Mouse (Mus musculus): Measurements from ENCODE around the gene Psmb6. TPM values are rescaled to one million over a fixed set of nuclear protein-coding genes. Genes with fewer than 3 reads are reported as not detected.
A peak's percentile ranks its signal among the peaks of the same experiment; 100 is the strongest.
"Not testable (repeated sequence)": the region's sequence is repeated elsewhere in the genome, so short reads cannot be mapped to it uniquely, and the experiment has no call there.

Psmb6 gene
- polyA plus RNA-seq, 1 experiment = 27.3 TPM

DNA sequence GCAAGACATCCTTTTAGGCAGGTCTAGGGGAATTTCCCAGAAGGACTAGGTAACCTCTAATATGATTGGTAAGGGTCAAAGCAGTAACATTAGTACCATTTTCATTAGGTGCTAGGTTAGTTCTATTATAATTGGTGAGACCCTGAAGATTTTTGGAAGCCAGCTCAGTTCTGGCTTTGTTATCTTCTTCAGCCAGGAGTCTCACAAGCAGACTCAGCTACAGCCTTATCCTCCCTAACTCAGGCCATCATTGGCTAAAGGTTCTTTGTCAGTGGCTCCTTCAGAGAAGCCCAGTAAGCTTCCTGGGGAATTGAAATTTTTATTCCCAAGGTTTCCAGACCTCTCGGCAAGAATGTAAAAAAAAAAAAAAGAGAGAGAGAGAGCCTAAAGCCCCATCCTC is 6.7 kb upstream of the Psmb6 start:
- no peak for TF ChIP-seq TAL1 (IDR thresholded peaks at IDR 0.05; ENCODE audit: low read length)
- no peak for TF ChIP-seq GATA1 (IDR thresholded peaks at IDR 0.05; ENCODE audit: low read length)
- H3K27me3 ChIP-seq (ENCODE audit: control insufficient read depth) = peaks cover 20% of the 10 kb centered on the region
- peaks cover 35% of the 10 kb centered on the region for H3K4me1 ChIP-seq (ENCODE audit: control insufficient read depth)
- no peak overlapping the region for H3K4me3 ChIP-seq (replicated peaks)
- no peaks in the 10 kb centered on the region for H3K36me3 ChIP-seq (ENCODE audit: control insufficient read depth)
- no peaks in the 10 kb centered on the region for H3K9me3 ChIP-seq (ENCODE audit: control insufficient read depth, low read length)

DNA sequence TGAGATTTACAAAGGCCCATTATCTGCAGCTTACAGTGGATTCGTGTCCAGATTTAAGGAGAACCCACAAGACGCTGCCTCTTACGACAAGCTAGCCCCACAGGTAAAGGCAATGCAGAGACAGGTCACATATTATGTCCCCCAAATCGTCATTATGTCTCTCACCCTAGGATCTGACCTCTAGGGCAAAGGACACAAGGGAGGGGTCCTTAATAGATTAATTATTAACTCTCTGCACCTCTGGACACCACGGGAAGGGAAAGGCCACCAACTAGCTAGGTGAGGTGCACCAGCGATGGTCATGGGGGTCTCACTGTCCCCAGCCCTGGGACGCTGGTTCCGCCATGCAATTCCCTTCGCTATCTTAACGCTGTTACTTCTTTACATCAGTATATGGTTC is 6.2 kb upstream of the Psmb6 start, which contains the start of gene Gltpd2:
TSS of gene Gltpd2 (plus strand) at position 274 of the 400 bp plus-strand sequence.
- H3K27me3 ChIP-seq (ENCODE audit: control insufficient read depth) = peaks cover 20% of the 10 kb centered on the region
- peaks cover 35% of the 10 kb centered on the region for H3K4me1 ChIP-seq (ENCODE audit: control insufficient read depth)
- H3K4me3 ChIP-seq (replicated peaks) = peak within 1 kb of the TSS; percentile 43
- TF ChIP-seq GATA1 (IDR thresholded peaks at IDR 0.05; ENCODE audit: low read length) (no peak), TAL1 (IDR thresholded peaks at IDR 0.05; ENCODE audit: low read length) (no peak)
- no peaks in the 10 kb centered on the region for H3K36me3 ChIP-seq (ENCODE audit: control insufficient read depth)
- no peaks in the 10 kb centered on the region for H3K9me3 ChIP-seq (ENCODE audit: control insufficient read depth, low read length)

DNA sequence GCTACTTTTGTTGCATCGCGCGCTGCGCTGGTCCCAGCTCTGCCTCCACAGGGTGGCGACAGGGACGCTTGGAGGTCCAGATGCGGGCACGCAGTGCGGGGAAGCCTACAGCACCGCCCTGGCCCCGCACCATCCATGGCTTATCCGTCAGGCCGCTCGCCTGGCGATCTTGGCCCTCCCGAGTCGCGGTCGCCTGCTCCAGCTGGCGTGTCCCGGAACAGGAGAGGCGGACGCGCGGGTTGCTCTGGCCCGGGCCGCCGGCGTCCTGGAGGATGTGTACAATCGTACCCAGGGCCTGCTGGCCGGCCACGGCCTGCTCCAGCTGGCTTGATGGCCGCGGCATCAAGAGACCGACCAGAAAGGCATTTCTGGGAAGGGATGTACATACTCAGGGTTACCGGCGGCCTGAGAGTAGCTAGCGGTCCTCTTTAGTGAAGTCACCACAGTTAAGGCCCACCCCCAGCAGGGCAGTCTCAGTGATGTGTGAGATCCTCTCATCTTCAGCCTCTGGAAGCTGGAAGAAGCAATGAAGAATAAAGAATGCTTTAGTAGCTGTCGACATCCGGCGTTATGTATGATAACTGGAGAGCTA is 4.9 kb upstream of the Psmb6 start:
- Histone ChIP-seq H3K4me1 (ENCODE audit: control insufficient read depth) (peaks cover 39% of the 10 kb centered on the region), H3K4me3 (replicated peaks) (peak overlapping the region; percentile 43), H3K27me3 (ENCODE audit: control insufficient read depth) (peaks cover 18% of the 10 kb centered on the region), H3K9me3 (ENCODE audit: control insufficient read depth, low read length) (no peaks in the 10 kb centered on the region), H3K36me3 (ENCODE audit: control insufficient read depth) (no peaks in the 10 kb centered on the region)
- TF ChIP-seq TAL1 (IDR thresholded peaks at IDR 0.05; ENCODE audit: low read length) = no peak
- no peak for TF ChIP-seq GATA1 (IDR thresholded peaks at IDR 0.05; ENCODE audit: low read length)

DNA sequence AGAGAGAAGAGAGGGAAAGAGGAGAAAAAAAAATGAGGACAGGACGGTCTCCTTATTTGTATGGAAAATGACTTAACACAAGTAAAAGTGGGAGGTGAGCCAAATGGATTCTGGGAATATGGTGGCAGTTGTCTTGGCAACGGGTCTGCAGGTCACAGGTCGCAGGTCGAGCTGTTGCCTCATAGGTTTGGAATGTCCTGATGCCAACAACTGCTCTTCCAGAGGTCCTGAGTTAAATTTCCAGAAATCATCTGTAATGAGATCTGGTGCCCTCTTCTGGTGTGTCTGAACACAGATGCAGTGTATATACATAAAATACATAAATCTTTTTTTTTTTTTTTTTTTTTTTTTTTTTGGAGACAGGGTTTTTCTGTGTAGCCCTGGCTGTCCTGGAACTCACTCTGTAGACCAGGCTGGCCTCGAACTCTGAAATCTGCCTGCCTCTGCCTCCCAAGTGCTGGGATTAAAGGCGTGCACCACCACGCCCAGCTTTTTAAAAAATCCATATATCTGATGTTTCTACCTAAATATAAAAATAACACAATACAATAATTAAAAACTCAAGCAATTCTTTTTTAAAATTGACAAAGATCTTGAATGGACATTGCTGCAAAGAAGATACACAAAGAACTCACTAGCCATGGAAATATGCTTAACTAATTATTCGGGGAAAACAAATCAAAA is 1.7 kb upstream of the Psmb6 start:
- peaks cover 26% of the 10 kb centered on the region for H3K36me3 ChIP-seq (ENCODE audit: control insufficient read depth)
- H3K4me1 ChIP-seq (ENCODE audit: control insufficient read depth) = peaks cover 45% of the 10 kb centered on the region
- H3K4me3 ChIP-seq (replicated peaks); H3K9me3 ChIP-seq (ENCODE audit: control insufficient read depth, low read length): not testable (repeated sequence)
- peaks cover 18% of the 10 kb centered on the region for H3K27me3 ChIP-seq (ENCODE audit: control insufficient read depth)

DNA sequence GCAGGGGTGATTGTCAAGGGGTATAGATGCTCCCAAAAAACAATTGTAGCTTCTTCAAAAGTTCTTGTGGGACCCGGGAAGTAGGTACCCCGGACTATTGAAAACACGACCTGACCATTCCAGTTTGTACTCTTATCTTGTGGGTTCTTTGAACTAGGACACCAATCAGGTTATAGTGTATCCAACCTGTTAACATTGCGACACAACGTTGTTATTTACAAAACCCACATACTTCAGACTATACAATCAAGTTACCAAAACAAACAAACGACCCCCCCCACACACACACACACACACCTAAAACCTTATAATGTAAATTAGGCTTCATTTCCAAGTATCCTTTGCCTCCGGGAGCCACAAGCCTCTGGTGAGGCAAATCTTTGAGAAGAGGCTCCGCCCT is 385 bp upstream of the Psmb6 start:
- Histone ChIP-seq H3K27me3 (ENCODE audit: control insufficient read depth) (peaks cover 13% of the 10 kb centered on the region), H3K9me3 (ENCODE audit: control insufficient read depth, low read length) (no peaks in the 10 kb centered on the region), H3K4me1 (ENCODE audit: control insufficient read depth) (peaks cover 32% of the 10 kb centered on the region), H3K36me3 (ENCODE audit: control insufficient read depth) (peaks cover 35% of the 10 kb centered on the region), H3K4me3 (replicated peaks) (peak overlapping the region; percentile 69)
- TF ChIP-seq GATA1 (IDR thresholded peaks at IDR 0.05; ENCODE audit: low read length) = no peak
- TF ChIP-seq TAL1 (IDR thresholded peaks at IDR 0.05; ENCODE audit: low read length) = no peak

DNA sequence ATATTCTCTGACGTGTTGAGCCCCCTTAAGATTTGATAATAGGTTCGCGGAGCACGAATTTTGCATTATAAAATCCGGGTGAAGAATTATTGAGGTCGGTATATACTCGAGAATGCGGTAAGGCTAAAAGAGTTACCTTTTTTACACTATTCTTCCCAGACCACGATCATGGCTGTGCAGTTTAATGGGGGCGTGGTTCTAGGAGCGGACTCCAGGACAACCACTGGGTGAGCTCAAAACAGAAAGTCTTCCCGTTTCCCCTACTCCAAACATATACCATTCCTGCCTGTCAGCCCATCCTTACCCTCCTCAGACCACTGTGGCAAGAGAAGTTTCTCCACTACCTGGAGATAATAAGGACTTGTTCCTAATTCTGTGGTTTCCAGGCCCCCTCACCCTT is 559 bp downstream of the Psmb6 start:
- Histone ChIP-seq H3K9me3 (ENCODE audit: control insufficient read depth, low read length) (no peaks in the 10 kb centered on the region), H3K36me3 (ENCODE audit: control insufficient read depth) (peaks cover 35% of the 10 kb centered on the region), H3K27me3 (ENCODE audit: control insufficient read depth) (peaks cover 4% of the 10 kb centered on the region), H3K4me1 (ENCODE audit: control insufficient read depth) (peaks cover 22% of the 10 kb centered on the region), H3K4me3 (replicated peaks) (peak overlapping the region; percentile 69)
- TF ChIP-seq GATA1 (IDR thresholded peaks at IDR 0.05; ENCODE audit: low read length) (no peak), TAL1 (IDR thresholded peaks at IDR 0.05; ENCODE audit: low read length) (no peak)

DNA sequence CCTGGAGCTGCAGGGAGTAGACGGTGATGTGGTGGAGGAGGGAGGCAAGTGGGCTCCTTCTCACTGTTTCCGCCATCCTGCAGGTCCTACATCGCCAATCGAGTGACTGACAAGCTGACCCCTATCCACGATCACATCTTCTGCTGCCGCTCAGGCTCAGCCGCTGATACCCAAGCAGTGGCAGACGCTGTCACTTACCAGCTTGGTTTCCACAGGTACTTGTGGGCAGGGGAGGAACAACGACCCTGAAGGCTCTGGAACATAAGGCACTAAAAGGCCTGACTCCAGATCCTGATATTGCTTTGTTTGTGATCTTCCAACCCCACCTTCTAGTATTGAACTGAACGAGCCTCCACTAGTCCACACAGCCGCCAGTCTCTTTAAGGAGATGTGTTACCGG is 1.0 kb downstream of the Psmb6 start:
- Histone ChIP-seq H3K4me3 (replicated peaks) (peak overlapping the region; percentile 69), H3K27me3 (ENCODE audit: control insufficient read depth) (peaks cover 2% of the 10 kb centered on the region; the same call in 1 of the 2 replicates)
- TF ChIP-seq TAL1 (IDR thresholded peaks at IDR 0.05; ENCODE audit: low read length) = no peak
- TF ChIP-seq GATA1 (IDR thresholded peaks at IDR 0.05; ENCODE audit: low read length) = no peak

DNA sequence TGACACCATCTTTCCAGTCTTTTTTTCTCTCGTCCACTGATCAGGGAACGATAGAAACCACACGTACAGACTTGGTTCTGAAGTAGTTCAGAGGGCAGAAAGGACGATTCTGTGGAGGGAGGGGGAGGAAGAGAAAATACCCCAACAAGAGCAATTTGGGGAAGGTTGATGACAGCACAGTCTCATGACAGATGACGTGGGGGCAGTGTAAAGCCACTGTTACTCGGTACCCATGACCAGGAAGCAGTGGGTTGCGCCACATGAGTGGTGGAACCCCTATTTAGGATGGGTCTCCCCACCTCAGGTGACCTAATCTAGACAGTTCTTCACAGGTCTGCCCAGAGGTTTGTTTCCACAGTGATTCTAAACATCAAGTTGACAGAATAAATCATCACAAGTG is 3.4 kb downstream of the Psmb6 start:
- H3K4me1 ChIP-seq (ENCODE audit: control insufficient read depth) = peaks cover 21% of the 10 kb centered on the region

More for the DNA sequence above, 1.0 kb downstream of the Psmb6 start:
- no peaks in the 10 kb centered on the region for H3K9me3 ChIP-seq (ENCODE audit: control insufficient read depth, low read length)
- H3K4me1 ChIP-seq (ENCODE audit: control insufficient read depth) = peaks cover 21% of the 10 kb centered on the region
- peaks cover 35% of the 10 kb centered on the region for H3K36me3 ChIP-seq (ENCODE audit: control insufficient read depth)

DNA sequence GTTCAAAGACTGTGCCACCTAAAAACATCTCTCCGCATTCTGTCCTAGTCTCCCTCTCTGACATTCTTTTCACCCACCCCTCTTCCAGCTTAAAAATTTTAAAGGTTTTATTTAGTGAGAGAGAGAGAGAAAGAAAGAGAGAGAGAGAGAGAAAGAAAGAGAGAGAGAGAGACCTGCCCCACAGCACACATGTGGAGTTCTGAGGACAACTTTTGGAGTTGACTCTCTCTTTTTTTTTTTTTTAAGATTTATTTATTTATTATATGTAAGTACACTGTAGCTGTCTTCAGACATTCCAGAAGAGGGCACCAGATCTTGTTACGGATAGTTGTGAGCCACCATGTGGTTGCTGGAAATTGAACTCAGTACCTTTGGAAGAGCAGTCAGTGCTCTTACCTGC is 5.9 kb downstream of the Psmb6 start:
- Histone ChIP-seq H3K4me1 (ENCODE audit: control insufficient read depth) (peaks cover 11% of the 10 kb centered on the region), H3K36me3 (ENCODE audit: control insufficient read depth) (peaks cover 33% of the 10 kb centered on the region)
- H3K9me3 ChIP-seq (ENCODE audit: control insufficient read depth, low read length); H3K4me3 ChIP-seq (replicated peaks); H3K27me3 ChIP-seq (ENCODE audit: control insufficient read depth): not testable (repeated sequence)

More for the DNA sequence above, 3.4 kb downstream of the Psmb6 start:
- Histone ChIP-seq H3K9me3 (ENCODE audit: control insufficient read depth, low read length) (no peaks in the 10 kb centered on the region), H3K27me3 (ENCODE audit: control insufficient read depth) (no peaks in the 10 kb centered on the region), H3K36me3 (ENCODE audit: control insufficient read depth) (peaks cover 35% of the 10 kb centered on the region), H3K4me3 (replicated peaks) (no peak overlapping the region)
- TF ChIP-seq TAL1 (IDR thresholded peaks at IDR 0.05; ENCODE audit: low read length) (no peak), GATA1 (IDR thresholded peaks at IDR 0.05; ENCODE audit: low read length) (no peak)
